Mouse (Mus musculus) forebrain, embryonic 16.5 days (tissue): ENCODE measurements at regions not wholly inside any gene's neighbourhood (a gene's known extent, or its start where the extent isn't known, plus 50 kb on each side); places are given as distances from the start of the nearest gene placed in this dataset.

Experiments
- ATAC-seq: fragments of 200-750 bp; cut with Nextera tagmentation; 2 replicates; pipeline ENCODE4 v1.8.0; 2017; ENCODE audit warnings: mild to moderate bottlenecking, moderate library complexity
- H3K27ac ChIP-seq: fragments of 300-500 bp; sonication (generic); 2 replicates; pipeline ENCODE4 v1.5.1; 2014; ENCODE audit warnings: low read length, control low read depth
- H3K27me3 ChIP-seq: fragments of 300-500 bp; sonication (generic); replicated peaks from 2 replicates; pipeline ENCODE4 v1.6.1; 2014; ENCODE audit warnings: low read length; ENCODE audit not compliant: control insufficient read depth, insufficient read depth
- H3K36me3 ChIP-seq: fragments of 300-500 bp; sonication (generic); 2 replicates; pipeline ENCODE4 v1.6.1; 2014; ENCODE audit not compliant: control insufficient read depth, insufficient read depth
- H3K4me1 ChIP-seq: fragments of 300-500 bp; sonication (generic); replicated peaks from 2 replicates; pipeline ENCODE4 v1.6.1; 2014; ENCODE audit warnings: low read length; ENCODE audit not compliant: control insufficient read depth, insufficient read depth
- H3K4me2 ChIP-seq: fragments of 300-500 bp; sonication (generic); 2 replicates; pipeline ENCODE4 v1.6.1; 2014; ENCODE audit warnings: mild to moderate bottlenecking, low read length, control low read depth
- H3K4me3 ChIP-seq: fragments of 300-500 bp; sonication (generic); replicated peaks from 2 replicates; pipeline ENCODE4 v1.5.1; 2014; ENCODE audit warnings: mild to moderate bottlenecking, low read length, control low read depth
- H3K9ac ChIP-seq: fragments of 300-500 bp; sonication (generic); replicated peaks from 2 replicates; pipeline ENCODE4 v1.6.1; 2014; ENCODE audit warnings: low read depth, low read length, control low read depth
- H3K9me3 ChIP-seq: fragments of 300-500 bp; sonication (generic); 2 replicates; pipeline ENCODE4 v1.6.1; 2016; ENCODE audit warnings: low read length; ENCODE audit not compliant: control insufficient read depth
- WGBS: fragments of 180-500 bp; shearing (Covaris S2); extraction: QIAGEN DNeasy Blood & Tissue Kit; methylation state at CpG from one replicate; pipeline ENCODE4 v1.1.7; 2014; 5-methylcytosine and 5-hydroxymethylcytosine counted together

- Histone ChIP-seq H3K27ac (no peak overlapping the region), H3K36me3 (no peaks in the 10 kb centered on the region), H3K9me3 (no peaks in the 10 kb centered on the region), H3K9ac (no peak overlapping the region), H3K4me3 (no peak overlapping the region), H3K4me2 (no peak overlapping the region), H3K27me3 (no peaks in the 10 kb centered on the region), H3K4me1 (no peaks in the 10 kb centered on the region)
- 88% methylated on average over 5 of the region's 5 CpGs for WGBS
- ATAC-seq, result no peak
Observed at GRCm38 (mm10) chr15:62962681-62963080, 882.3 kb downstream of the Gsdmc2 start.

GRCm38 (mm10) chr15:62960623-62961022 is 884.4 kb downstream of the Gsdmc2 start:
- no peak overlapping the region for H3K4me3 ChIP-seq
- no peaks in the 10 kb centered on the region for H3K4me1 ChIP-seq
- 97% methylated on average over 1 of the region's 1 CpGs for WGBS
- no peak for ATAC-seq
- no peak overlapping the region for H3K4me2 ChIP-seq
- H3K27ac ChIP-seq, result no peak overlapping the region
- no peak overlapping the region for H3K9ac ChIP-seq
- no peaks in the 10 kb centered on the region for H3K9me3 ChIP-seq
- no peaks in the 10 kb centered on the region for H3K36me3 ChIP-seq
- H3K27me3 ChIP-seq, result no peaks in the 10 kb centered on the region

- Histone ChIP-seq H3K9ac (no peak overlapping the region), H3K36me3 (no peaks in the 10 kb centered on the region), H3K4me3 (no peak overlapping the region), H3K4me1 (peaks cover 3% of the 10 kb centered on the region; the same call in 1 of the 2 replicates), H3K27me3 (no peaks in the 10 kb centered on the region), H3K4me2 (no peak overlapping the region), H3K27ac (no peak overlapping the region), H3K9me3 (no peaks in the 10 kb centered on the region)
- no peak for ATAC-seq
- 95% methylated on average over 2 of the region's 2 CpGs for WGBS
Observed at GRCm38 (mm10) chr15:62958506-62959330, 886.3 kb downstream of the Gsdmc2 start.

GRCm38 (mm10) chr15:62954889-62955288 is 890.1 kb downstream of the Gsdmc2 start:
- WGBS, result 65% methylated on average over 1 of the region's 1 CpGs
- no peak overlapping the region for H3K4me2 ChIP-seq
- no peak overlapping the region for H3K9ac ChIP-seq
- H3K4me3 ChIP-seq, result no peak overlapping the region
- ATAC-seq, result peak; percentile 63
- peaks cover 3% of the 10 kb centered on the region; the same call in 1 of the 2 replicates for H3K4me1 ChIP-seq
- no peaks in the 10 kb centered on the region for H3K9me3 ChIP-seq
- no peaks in the 10 kb centered on the region for H3K27me3 ChIP-seq
- no peak overlapping the region for H3K27ac ChIP-seq
- no peaks in the 10 kb centered on the region for H3K36me3 ChIP-seq

GRCm38 (mm10) chr15:62954322-62954820 is 890.6 kb downstream of the Gsdmc2 start:
- WGBS, result 75% methylated on average over 9 of the region's 9 CpGs
- H3K27ac ChIP-seq, result no peak overlapping the region
- H3K36me3 ChIP-seq, result no peaks in the 10 kb centered on the region
- H3K9ac ChIP-seq, result no peak overlapping the region
- H3K4me2 ChIP-seq, result no peak overlapping the region
- H3K9me3 ChIP-seq, result no peaks in the 10 kb centered on the region
- no peaks in the 10 kb centered on the region for H3K27me3 ChIP-seq
- no peak for ATAC-seq
- H3K4me3 ChIP-seq, result no peak overlapping the region
- peaks cover 3% of the 10 kb centered on the region; the same call in 1 of the 2 replicates for H3K4me1 ChIP-seq

GRCm38 (mm10) chr15:62953215-62953941 is 891.6 kb downstream of the Gsdmc2 start:
- Histone ChIP-seq H3K4me3 (no peak overlapping the region), H3K4me1 (peaks cover 3% of the 10 kb centered on the region; the same call in 1 of the 2 replicates), H3K9ac (no peak overlapping the region), H3K9me3 (no peaks in the 10 kb centered on the region), H3K27ac (peak overlapping the region; percentile 16; the same call in 1 of the 2 replicates), H3K27me3 (no peaks in the 10 kb centered on the region), H3K36me3 (no peaks in the 10 kb centered on the region), H3K4me2 (no peak overlapping the region)
- WGBS, result 54% methylated on average over 6 of the region's 6 CpGs
- peak; percentile 79 for ATAC-seq

GRCm38 (mm10) chr15:62952487-62953214 is 892.3 kb downstream of the Gsdmc2 start:
- Histone ChIP-seq H3K36me3 (no peaks in the 10 kb centered on the region), H3K4me1 (peaks cover 3% of the 10 kb centered on the region; the same call in 1 of the 2 replicates), H3K27ac (peak overlapping the region; percentile 13; the same call in 1 of the 2 replicates), H3K9me3 (no peaks in the 10 kb centered on the region), H3K4me3 (no peak overlapping the region), H3K4me2 (no peak overlapping the region), H3K9ac (no peak overlapping the region), H3K27me3 (no peaks in the 10 kb centered on the region)
- 0 out of 2 replicates have a peak, but pooled peaks have one; percentile 51 for ATAC-seq
- 49% methylated on average over 5 of the region's 5 CpGs for WGBS

GRCm38 (mm10) chr15:62939416-62939815 is 905.6 kb downstream of the Gsdmc2 start:
- WGBS, result 96% methylated on average over 2 of the region's 2 CpGs
- H3K4me2 ChIP-seq, result no peak overlapping the region
- no peaks in the 10 kb centered on the region for H3K9me3 ChIP-seq
- no peaks in the 10 kb centered on the region for H3K27me3 ChIP-seq
- no peak overlapping the region for H3K27ac ChIP-seq
- H3K4me3 ChIP-seq, result no peak overlapping the region
- no peak for ATAC-seq
- no peak overlapping the region for H3K9ac ChIP-seq
- no peaks in the 10 kb centered on the region for H3K4me1 ChIP-seq
- no peaks in the 10 kb centered on the region for H3K36me3 ChIP-seq

- Histone ChIP-seq H3K27ac (no peak overlapping the region), H3K4me3 (no peak overlapping the region), H3K27me3 (no peaks in the 10 kb centered on the region), H3K9ac (no peak overlapping the region), H3K4me2 (no peak overlapping the region), H3K4me1 (no peaks in the 10 kb centered on the region), H3K9me3 (no peaks in the 10 kb centered on the region), H3K36me3 (no peaks in the 10 kb centered on the region)
- no peak for ATAC-seq
- 89% methylated on average over 4 of the region's 4 CpGs for WGBS
Observed at GRCm38 (mm10) chr15:62937756-62938155, 907.2 kb downstream of the Gsdmc2 start.
